Mouse (Mus musculus) liver, embryonic 11.5 days (tissue): ENCODE measurements around the gene Frmd4a. TPM values are rescaled to one million over a fixed set of nuclear protein-coding genes. Genes with fewer than 3 reads are reported as not detected.

ENCODE experiments used
- ATAC-seq: fragments of 200-750 bp; cut with Nextera tagmentation; replicated peaks from 2 replicates; pipeline ENCODE4 v1.8.0; 2017; ENCODE audit warnings: moderate number of reproducible peaks, mild to moderate bottlenecking, moderate TSS enrichment, moderate library complexity; ENCODE audit not compliant: low FRiP score
- DNase-seq: peaks from one replicate; pipeline ENCODE4 v3.0.0-alpha.2; 2017; ENCODE audit warnings: low spot score
- H3K27ac ChIP-seq: fragments of 300-500 bp; sonication (generic); 2 replicates; pipeline ENCODE4 v1.5.1; 2014; ENCODE audit warnings: mild to moderate bottlenecking, low read depth, low read length, control low read depth
- H3K27me3 ChIP-seq: fragments of 300-500 bp; sonication (generic); replicated peaks from 2 replicates; pipeline ENCODE4 v1.6.1; 2014; ENCODE audit warnings: low read length, mixed read lengths; ENCODE audit not compliant: control insufficient read depth, insufficient read depth
- H3K36me3 ChIP-seq: fragments of 300-500 bp; sonication (generic); 2 replicates; pipeline ENCODE4 v1.6.1; 2014; ENCODE audit warnings: mild to moderate bottlenecking, low read length, moderate library complexity, mixed read lengths; ENCODE audit not compliant: control insufficient read depth, insufficient read depth
- H3K4me1 ChIP-seq: fragments of 300-500 bp; sonication (generic); replicated peaks from 2 replicates; pipeline ENCODE4 v1.6.1; 2014; ENCODE audit warnings: low read length, mixed read lengths; ENCODE audit not compliant: control insufficient read depth, insufficient read depth
- H3K4me2 ChIP-seq: fragments of 300-500 bp; sonication (generic); 2 replicates; pipeline ENCODE4 v1.6.1; 2014; ENCODE audit warnings: mild to moderate bottlenecking, control low read depth, moderate library complexity
- H3K4me3 ChIP-seq: fragments of 300-500 bp; sonication (generic); 2 replicates; pipeline ENCODE4 v1.5.1; 2014; ENCODE audit warnings: low read depth, low read length, control low read depth
- H3K9ac ChIP-seq: fragments of 300-500 bp; sonication (generic); 2 replicates; pipeline ENCODE4 v1.6.1; 2014; ENCODE audit warnings: low read depth, low read length, control low read depth
- H3K9me3 ChIP-seq: fragments of 300-500 bp; sonication (generic); 2 replicates; pipeline ENCODE4 v1.6.1; 2016; ENCODE audit warnings: low read length, inconsistent platforms, mixed read lengths; ENCODE audit not compliant: control insufficient read depth
- WGBS: fragments of 180-500 bp; shearing (Covaris S2); extraction: QIAGEN DNeasy Blood & Tissue Kit; methylation state at CpG from one replicate; pipeline ENCODE4 v1.1.7; 2014; 5-methylcytosine and 5-hydroxymethylcytosine counted together
- polyA plus RNA-seq: library from polyadenylated mRNA; unstranded; fragments of >200 nt; fragmentation: Nextera tagmentation; extraction: Ambion mirVana; gene quantifications from 2 replicates; pipeline ENCODE4 v1.2.1, GENCODE M21; 2014

Gene Frmd4a
- polyA plus RNA-seq, 1 experiment from 2014 or later, result 18.6 TPM

DNA sequence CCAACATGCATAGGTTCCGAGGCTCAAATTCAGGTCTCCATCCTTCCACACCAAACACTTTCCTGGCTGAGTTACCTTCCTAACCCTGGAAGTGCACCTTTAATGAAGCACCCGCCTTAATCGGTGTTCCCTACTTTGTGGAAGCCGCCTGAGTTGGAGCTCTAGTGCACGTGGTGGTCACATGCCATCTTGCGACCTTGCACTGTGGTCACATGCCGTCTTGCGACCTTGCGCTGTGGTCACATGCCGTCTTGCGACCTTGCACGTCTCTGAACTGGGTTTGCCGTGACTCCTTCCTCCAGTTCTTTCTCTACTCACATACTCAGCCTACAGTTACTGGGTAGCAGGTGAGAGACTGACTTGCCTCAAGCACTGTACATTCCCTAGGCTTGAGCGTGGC lies 531.8 kb downstream of the Frmd4a start:
- Histone ChIP-seq H3K27ac (no peak overlapping the region), H3K9ac (no peak overlapping the region), H3K36me3 (no peaks in the 10 kb centered on the region)

GRCm38 (mm10) chr2:4550017-4550763 lies 532.7 kb downstream of the Frmd4a start:
- Histone ChIP-seq H3K4me1 (peaks cover 26% of the 10 kb centered on the region), H3K4me3 (no peak overlapping the region), H3K27me3 (no peaks in the 10 kb centered on the region), H3K27ac (no peak overlapping the region), H3K36me3 (no peaks in the 10 kb centered on the region), H3K9ac (no peak overlapping the region), H3K4me2 (no peak overlapping the region), H3K9me3 (no peaks in the 10 kb centered on the region)
- DNase-seq (no peak), ATAC-seq (no peak)
- WGBS, result 69% methylated on average over 10 of the region's 10 CpGs

More for the DNA sequence above, 531.8 kb downstream of the Frmd4a start:
- H3K27me3 ChIP-seq, result no peaks in the 10 kb centered on the region
- H3K4me1 ChIP-seq, result peaks cover 23% of the 10 kb centered on the region
- H3K4me3 ChIP-seq, result no peak overlapping the region
- H3K4me2 ChIP-seq, result no peak overlapping the region
- H3K9me3 ChIP-seq, result no peaks in the 10 kb centered on the region
- ATAC-seq (no peak), DNase-seq (no peak)
- 87% methylated on average over 14 of the region's 14 CpGs for WGBS

DNA sequence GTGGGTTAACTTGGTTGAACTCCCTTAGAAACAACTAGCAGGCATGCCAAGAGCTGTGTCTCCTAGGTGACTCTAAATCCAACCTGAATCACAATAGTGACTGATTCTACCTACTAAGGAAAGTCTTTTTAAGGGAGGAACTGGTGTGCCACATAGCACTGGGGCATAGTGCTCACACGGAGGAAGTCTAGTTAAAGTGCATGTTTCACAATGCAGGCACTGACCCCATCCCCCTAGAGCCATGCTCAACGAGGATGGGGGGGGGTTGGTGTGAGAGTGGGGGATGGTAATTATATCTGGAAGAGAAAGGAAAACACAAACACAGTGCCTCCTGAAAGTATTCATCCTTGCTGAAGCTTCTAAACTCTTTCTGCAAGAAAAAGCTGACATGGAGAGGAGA lies 533.9 kb downstream of the Frmd4a start:
- 24% methylated on average over 2 of the region's 2 CpGs for WGBS
- H3K9ac ChIP-seq, result no peak overlapping the region
- ATAC-seq, result no peak
- H3K27me3 ChIP-seq, result no peaks in the 10 kb centered on the region
- no peak overlapping the region for H3K4me3 ChIP-seq
- no peak for DNase-seq
- H3K36me3 ChIP-seq, result no peaks in the 10 kb centered on the region
- H3K9me3 ChIP-seq, result no peaks in the 10 kb centered on the region
- H3K27ac ChIP-seq, result 0 out of 2 replicates have a peak overlapping the region, but pooled peaks have one; percentile 4
- H3K4me1 ChIP-seq, result peaks cover 38% of the 10 kb centered on the region
- H3K4me2 ChIP-seq, result no peak overlapping the region

- DNase-seq (no peak), ATAC-seq (no peak)
- H3K4me1 ChIP-seq, result peaks cover 42% of the 10 kb centered on the region
- peak overlapping the region; percentile 54 for H3K27ac ChIP-seq
- 86% methylated on average over 2 of the region's 2 CpGs for WGBS
- H3K9me3 ChIP-seq, result no peaks in the 10 kb centered on the region
- no peaks in the 10 kb centered on the region for H3K36me3 ChIP-seq
- H3K27me3 ChIP-seq, result no peaks in the 10 kb centered on the region
- no peak overlapping the region for H3K4me2 ChIP-seq
- H3K9ac ChIP-seq, result no peak overlapping the region
- H3K4me3 ChIP-seq, result no peak overlapping the region
These were observed 534.3 kb downstream of the Frmd4a start for GRCm38 (mm10) chr2:4551866-4552265.

DNA sequence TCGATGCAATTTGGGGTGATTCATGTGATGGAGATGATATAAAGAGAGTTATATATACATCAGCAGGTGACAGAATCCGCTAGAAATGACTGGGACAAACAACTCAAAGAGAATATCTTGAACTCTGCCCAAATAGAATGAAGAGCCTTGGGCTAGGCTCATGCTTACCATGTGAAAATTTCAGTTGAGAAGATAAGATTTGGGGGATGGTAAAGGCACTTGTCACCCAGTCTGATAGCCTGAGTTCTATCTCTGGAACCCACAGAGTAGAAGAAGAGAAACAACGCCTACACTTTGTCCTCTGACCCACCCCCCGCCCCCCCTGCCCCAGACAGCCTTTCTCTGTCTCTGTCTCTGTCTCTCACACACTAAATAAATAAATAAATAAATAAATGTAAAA lies 535.0 kb downstream of the Frmd4a start:
- peaks cover 46% of the 10 kb centered on the region for H3K4me1 ChIP-seq
- ATAC-seq, result peak; percentile 90
- no peak for DNase-seq
- 64% methylated on average over 4 of the region's 4 CpGs for whole genome bisulfite sequencing
- H3K9ac ChIP-seq, result no peak overlapping the region
- no peaks in the 10 kb centered on the region for H3K9me3 ChIP-seq
- H3K4me3 ChIP-seq, result no peak overlapping the region
- H3K27ac ChIP-seq, result peak overlapping the region; percentile 54
- H3K36me3 ChIP-seq, result no peaks in the 10 kb centered on the region
- no peaks in the 10 kb centered on the region for H3K27me3 ChIP-seq
- H3K4me2 ChIP-seq, result peak overlapping the region; percentile 27

- H3K27me3 ChIP-seq, result no peaks in the 10 kb centered on the region
- DNase-seq, result no peak
- 38% methylated on average over 7 of the region's 7 CpGs for WGBS
- no peaks in the 10 kb centered on the region for H3K36me3 ChIP-seq
- no peak overlapping the region for H3K4me2 ChIP-seq
- H3K27ac ChIP-seq, result no peak overlapping the region
- no peak for ATAC-seq
- no peak overlapping the region for H3K4me3 ChIP-seq
- H3K9me3 ChIP-seq, result no peaks in the 10 kb centered on the region
- no peak overlapping the region for H3K9ac ChIP-seq
- H3K4me1 ChIP-seq, result peaks cover 59% of the 10 kb centered on the region
These were observed 537.7 kb downstream of the Frmd4a start for GRCm38 (mm10) chr2:4555221-4555631.

- no peaks in the 10 kb centered on the region for H3K9me3 ChIP-seq
- no peak for ATAC-seq
- no peak overlapping the region for H3K4me2 ChIP-seq
- no peak overlapping the region for H3K27ac ChIP-seq
- peaks cover 60% of the 10 kb centered on the region for H3K4me1 ChIP-seq
- no peaks in the 10 kb centered on the region for H3K36me3 ChIP-seq
- H3K4me3 ChIP-seq, result no peak overlapping the region
- H3K9ac ChIP-seq, result no peak overlapping the region
- no peaks in the 10 kb centered on the region for H3K27me3 ChIP-seq
- 84% methylated on average over 10 of the region's 10 CpGs for WGBS
- no peak for DNase-seq
These were observed 538.7 kb downstream of the Frmd4a start for GRCm38 (mm10) chr2:4556188-4556587.

- H3K4me1 ChIP-seq, result peaks cover 60% of the 10 kb centered on the region
These were observed 539.5 kb downstream of the Frmd4a start for GRCm38 (mm10) chr2:4557028-4557427.

DNA sequence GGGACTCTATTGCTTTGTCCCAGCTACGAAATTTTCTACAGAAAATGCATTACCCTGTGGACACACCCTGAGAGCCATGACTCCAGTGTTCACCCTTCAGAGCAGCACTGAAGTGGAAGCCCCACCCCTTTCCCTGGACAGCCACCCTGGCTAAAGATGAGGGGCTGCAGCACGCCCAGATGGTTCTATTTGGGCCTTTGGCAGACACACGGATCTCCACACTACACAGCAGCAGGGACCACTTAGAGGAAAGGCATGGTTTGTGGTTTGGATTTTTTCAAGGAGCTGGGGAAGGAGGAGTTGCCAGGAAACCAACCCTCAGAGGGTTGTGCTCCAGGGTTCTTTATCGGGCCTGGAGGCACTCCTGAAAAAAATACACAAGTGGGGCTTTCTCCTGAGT lies 539.9 kb downstream of the Frmd4a start:
- Histone ChIP-seq H3K36me3 (no peaks in the 10 kb centered on the region), H3K9ac (no peak overlapping the region), H3K4me2 (peak overlapping the region; percentile 2), H3K9me3 (no peaks in the 10 kb centered on the region), H3K4me3 (no peak overlapping the region), H3K4me1 (peaks cover 60% of the 10 kb centered on the region), H3K27ac (peak overlapping the region; percentile 65), H3K27me3 (no peaks in the 10 kb centered on the region)
- DNase-seq (no peak), ATAC-seq (no peak)
- 30% methylated on average over 4 of the region's 4 CpGs for WGBS

More at GRCm38 (mm10) chr2:4557028-4557427, 539.5 kb downstream of the Frmd4a start:
- Histone ChIP-seq H3K9ac (no peak overlapping the region), H3K9me3 (no peaks in the 10 kb centered on the region), H3K27ac (no peak overlapping the region), H3K4me3 (no peak overlapping the region), H3K4me2 (peak overlapping the region; percentile 2), H3K27me3 (no peaks in the 10 kb centered on the region), H3K36me3 (no peaks in the 10 kb centered on the region)
- WGBS, result 21% methylated on average over 4 of the region's 4 CpGs
- ATAC-seq, result no peak
- DNase-seq, result no peak
